Mouse (Mus musculus) G1E (cell line): ENCODE data around the gene Hectd4.

Experiments
- CTCF ChIP-seq: IDR thresholded peaks from 2 replicates; pipeline ENCODE4 v1.5.1; 2012; ENCODE audit warnings: low read depth, low read length, inconsistent platforms, mixed read lengths
- GATA1 ChIP-seq: IDR thresholded peaks from 2 replicates; pipeline ENCODE4 v1.6.1; 2012; ENCODE audit warnings: borderline replicate concordance, low read length, inconsistent platforms, mixed read lengths
- TAL1 ChIP-seq: conservative IDR thresholded peaks from 2 replicates; pipeline ENCODE4 v1.6.1; 2012; ENCODE audit warnings: low read depth, low read length, inconsistent platforms, mixed read lengths

DNA sequence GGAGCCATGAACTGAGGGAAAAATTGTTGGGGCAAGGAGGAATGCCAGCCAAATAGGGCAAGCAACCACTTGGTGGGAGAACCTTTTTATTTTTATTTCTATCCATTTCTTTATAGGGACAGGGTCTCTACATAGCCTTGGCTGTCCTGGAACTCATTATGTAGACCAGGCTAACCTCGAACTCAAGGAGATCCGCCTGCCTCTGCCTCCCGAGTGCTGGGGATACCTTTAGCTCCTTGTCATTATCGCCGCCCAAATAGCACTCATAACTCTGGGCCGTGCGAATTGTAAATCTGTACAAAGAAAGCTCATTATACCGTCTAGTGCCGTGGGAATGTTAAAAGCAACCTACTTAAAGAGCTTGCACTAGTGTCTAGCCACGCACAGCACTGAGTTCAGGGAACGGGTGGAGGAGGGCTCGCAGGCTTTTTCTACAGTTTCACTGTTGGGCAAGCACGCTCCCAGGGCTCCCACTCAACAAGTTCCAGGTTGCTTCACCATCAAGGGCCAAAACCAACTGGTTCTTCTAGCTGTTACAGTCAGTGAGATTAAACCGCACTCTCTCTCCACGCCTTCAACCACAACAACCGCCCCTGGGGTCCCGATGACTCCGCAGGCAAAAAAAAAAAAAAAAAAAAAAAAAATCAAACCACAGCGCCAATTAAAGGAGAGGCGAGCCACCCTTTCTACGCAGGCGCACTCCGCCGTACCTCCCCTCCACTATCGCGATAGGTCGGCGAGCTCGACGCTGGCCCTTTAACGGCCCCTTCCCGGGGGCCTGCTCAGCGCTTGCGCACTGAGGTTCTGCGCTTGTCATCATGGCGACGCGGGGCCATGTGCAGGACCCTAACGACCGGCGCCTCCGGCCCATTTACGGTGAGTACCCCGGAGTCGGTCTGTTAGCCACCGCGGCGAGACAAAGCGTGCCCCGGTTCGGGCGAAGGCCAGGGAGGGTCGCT is 177.4 kb downstream of the Hectd4 start, which contains the start of gene Naa25:
- TF ChIP-seq CTCF (no peak), TAL1 (no peak), GATA1 (no peak)
